Mouse (Mus musculus) forelimb bud, embryonic 11.5 days (tissue): ENCODE measurements around the gene Bloc1s1.

Source experiments
- DNase-seq: peaks from one replicate; pipeline ENCODE4 v3.0.0-alpha.2; 2012; ENCODE audit warnings: low read depth, low spot score

The Bloc1s1 gene

DNA sequence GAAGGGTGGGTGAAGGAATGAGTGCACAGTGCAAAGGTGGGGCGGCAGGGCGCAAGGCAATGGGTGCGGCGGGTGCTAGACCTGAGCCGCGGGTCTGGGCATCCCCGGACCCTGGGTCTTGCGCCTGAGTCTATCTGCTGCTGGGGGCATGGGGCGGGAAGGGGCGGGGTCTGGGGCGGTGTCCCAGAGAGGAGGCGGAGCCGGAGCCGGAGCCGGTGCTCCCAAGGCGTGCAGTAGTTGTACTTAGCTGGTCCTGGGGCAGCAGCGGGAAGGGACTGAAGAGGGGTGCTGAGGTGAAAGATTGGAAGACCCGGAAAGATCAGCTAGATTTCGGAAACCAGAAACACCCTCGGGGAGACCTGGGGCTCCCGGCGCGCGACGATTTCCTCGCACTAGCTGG, 9.7 kb upstream of the Bloc1s1 start, which contains the start of gene Itga7:
Gene Itga7, plus strand, starts transcription at position 245 of the 400 bp plus-strand sequence.
- no peak for DNase-seq

- no peak for DNase-seq
These were observed 7.6 kb upstream of the Bloc1s1 start for GRCm38 (mm10) chr10:128931441-128931840.

- no peak for DNase-seq
These were observed 6.0 kb upstream of the Bloc1s1 start for GRCm38 (mm10) chr10:128929638-128930378.

DNA sequence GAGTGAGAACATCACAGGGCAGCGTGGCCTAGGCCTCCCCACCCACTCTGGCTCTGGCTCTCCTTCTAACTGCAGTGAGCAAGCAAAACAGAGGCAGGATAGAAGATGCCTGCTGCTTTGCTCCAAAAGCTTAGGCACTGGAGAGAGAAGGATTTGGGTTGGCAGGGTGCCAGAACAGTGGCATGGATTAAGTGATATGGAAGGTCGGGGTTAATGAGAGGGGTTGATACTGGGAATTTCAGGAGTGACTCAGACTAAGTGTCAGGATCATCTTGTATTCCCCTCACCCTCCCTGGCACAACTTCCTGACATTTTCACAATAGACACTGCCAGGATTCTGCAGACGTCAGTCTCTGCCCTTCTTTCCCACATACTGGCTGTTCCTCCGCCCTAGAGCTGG, 4.5 kb upstream of the Bloc1s1 start:
- no peak for DNase-seq

GRCm38 (mm10) chr10:128923013-128923691, 683 bp downstream of the Bloc1s1 start:
- peak; percentile 99 for DNase-seq

DNA sequence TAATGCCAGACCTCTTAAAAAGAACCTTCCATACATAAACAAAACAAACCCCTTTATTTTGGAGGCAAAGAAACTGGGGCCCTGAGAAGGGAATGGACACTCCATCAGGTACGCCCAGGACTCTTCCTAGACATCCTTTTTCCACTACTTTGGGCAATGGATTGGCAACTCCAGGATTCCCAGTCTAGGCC, 1.1 kb downstream of the Bloc1s1 start, which contains the start of gene Rdh5:
Gene Rdh5, minus strand, starts transcription at position 67 of the 191 bp plus-strand sequence.
- no peak for DNase-seq

DNA sequence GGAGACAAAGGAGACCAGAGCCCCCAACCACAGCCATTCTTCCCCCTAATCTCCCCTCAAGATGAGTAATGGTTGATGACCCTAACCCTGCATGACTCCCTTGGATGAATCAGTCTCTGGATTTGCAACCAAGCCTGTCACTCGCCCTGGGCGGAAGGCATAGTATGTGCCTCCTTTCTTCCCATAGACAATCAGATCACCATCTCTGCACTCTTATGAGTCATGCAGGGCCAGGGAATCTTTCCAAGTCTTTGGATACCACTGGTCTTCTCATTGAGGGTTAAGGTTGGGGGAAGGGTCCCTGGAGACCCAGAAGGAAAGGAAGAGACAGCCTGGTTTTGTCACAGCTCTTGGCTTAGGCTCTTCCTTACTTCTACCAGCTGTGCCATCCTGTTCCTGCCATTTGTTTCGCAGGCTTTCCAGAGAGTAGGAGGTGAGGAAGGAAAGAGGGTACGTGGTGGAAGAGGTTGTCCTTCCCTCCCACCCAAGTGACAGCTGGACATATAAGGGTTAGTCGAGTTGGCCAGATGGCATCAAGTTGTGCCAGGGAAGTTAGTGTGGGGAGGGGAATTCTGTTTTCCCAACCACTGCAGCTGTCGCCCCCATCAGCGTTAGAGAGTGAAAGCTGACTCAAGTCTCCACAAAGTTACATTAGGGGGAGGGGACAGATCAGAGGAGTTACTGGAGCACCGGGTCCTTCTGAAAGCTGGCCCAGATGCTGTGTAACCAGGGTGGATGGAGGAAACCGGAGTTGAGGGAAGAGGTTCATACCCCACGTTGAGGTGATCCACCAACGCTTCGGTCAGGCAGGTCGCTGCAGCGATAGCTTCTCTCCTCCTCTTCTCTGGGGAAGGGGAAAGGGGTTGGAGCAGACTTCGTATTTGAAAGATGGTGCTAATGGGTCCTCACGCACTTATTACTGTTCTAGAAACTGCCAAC, 1.7 kb downstream of the Bloc1s1 start:
- no peak for DNase-seq

GRCm38 (mm10) chr10:128921251-128921650, 2.6 kb downstream of the Bloc1s1 start:
- no peak for DNase-seq

DNA sequence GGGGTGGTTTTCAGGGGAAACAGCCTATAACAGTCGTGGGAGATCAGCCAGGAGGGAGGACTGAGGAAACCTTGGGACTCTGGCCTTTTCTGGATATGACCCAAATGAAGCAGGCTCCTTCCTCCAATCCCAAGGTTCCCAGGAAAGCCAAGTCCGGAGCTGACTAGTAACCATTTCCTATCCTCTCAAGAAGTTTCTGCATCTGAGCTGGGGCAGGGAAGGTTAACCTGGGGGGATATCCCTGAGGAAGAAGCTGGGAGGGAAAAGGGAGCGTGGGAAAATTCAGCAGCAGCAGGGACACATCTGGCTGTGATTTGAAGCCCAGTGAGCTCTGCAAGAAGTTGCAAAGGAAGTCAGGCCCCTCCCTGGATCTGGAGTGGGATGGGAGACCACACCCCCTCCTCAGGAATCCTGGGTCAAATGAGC, 3.1 kb downstream of the Bloc1s1 start:
- DNase-seq = no peak

- DNase-seq = no peak
These were observed 3.9 kb downstream of the Bloc1s1 start for GRCm38 (mm10) chr10:128919966-128920365.

GRCm38 (mm10) chr10:128919203-128919631, 4.6 kb downstream of the Bloc1s1 start:
- no peak for DNase-seq

GRCm38 (mm10) chr10:128918246-128918645, 5.6 kb downstream of the Bloc1s1 start:
- no peak for DNase-seq

DNA sequence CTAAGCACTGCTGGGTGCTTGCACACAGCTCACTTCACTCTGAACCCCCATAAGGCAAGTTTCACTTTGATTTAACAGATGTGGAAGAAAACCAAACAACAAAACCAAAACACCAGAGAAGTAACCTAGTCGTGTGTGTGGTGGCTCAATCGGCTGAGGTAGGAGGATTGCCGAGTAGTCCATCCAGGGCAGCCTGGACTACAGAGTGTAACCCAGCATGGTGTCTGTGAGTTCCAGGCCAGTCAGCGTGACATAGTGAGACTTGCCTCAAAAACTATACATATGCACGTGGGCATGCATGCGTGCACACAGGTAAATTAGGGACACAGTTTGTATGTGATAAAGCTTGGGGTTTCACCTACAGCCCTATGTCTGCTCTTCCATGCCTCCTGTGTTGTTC, 6.4 kb downstream of the Bloc1s1 start:
- no peak for DNase-seq

DNA sequence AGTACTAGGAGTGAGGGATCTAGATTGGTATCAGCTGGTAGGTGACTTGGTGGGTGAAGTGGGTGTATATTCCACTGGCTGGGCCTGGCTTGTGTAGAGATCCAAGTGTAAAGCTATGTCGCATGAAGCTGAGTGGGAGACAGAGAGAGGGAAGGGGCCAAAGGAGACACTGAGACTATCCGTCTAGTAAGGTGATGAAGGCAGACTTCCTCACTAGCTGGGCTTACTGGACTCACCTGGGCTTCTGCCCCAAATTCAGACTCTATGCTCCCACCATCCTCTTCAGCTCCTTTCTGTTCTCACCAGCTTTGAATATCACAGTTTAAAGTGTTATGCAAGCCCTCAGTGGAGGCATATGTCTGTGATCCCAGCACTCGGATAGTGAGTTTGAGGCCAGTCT, 7.2 kb downstream of the Bloc1s1 start:
- DNase-seq = no peak

DNA sequence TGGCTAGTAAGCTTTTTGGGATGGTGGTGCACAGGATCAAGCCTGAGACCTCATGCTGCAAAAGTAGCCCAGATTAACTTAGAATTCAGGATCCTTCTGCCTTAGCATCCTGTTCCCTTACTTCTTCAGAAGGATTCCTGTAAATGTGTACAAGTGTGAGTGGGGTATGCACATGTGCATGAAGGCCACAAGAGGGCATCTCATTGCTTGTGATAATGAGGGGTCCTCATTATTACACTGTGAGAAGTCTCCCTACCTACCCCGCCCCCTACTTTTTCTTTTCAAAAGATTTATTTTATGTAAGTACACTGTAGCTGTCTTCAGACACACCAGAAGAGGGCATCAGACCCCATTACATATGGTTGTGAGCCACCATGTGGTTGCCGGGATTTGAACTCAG, 8.3 kb downstream of the Bloc1s1 start:
- DNase-seq = no peak

- no peak for DNase-seq
These were observed 10.1 kb downstream of the Bloc1s1 start for GRCm38 (mm10) chr10:128913696-128914095.

DNA sequence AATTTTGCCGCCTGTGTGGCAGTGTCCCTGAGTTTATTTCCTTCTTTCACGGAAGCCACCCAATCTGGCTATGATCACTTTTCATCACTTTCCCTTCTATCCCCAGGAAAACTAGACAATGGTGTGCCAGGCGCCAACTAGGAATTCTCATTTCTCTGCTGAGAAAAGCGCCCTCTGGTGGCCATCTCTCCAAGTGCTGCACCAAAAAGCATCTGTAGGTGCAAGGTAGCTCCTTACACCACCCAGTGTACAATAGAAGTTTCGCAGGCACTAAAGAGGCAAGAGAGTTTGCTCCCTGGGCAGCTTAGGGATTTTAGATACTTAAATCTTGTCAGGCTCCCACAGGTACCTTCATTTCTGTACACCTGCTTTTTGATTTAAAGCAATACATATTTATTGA, 10.6 kb downstream of the Bloc1s1 start:
- DNase-seq = peak; percentile 96

DNA sequence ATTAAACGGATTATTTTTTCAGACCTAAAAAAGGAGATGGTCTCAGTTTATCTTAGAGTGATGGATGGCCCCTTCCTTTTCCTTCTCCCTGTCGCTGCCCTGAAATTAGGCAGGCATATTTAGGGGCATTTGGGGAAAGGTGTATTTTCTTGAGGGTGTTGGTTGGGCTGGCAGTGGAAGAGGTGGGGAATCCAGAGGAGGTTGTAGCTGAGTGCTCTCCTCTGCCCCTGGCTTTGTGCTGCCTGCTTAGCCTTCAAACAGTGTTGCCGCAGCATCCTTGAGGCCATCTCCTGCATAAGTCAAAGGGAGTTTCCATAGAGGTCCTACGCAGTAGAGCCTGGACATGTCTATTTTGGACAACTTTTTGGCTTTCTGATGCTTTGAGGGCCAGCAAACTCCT, 11.0 kb downstream of the Bloc1s1 start:
- no peak for DNase-seq

- DNase-seq = no peak
These were observed 11.6 kb downstream of the Bloc1s1 start for GRCm38 (mm10) chr10:128912268-128912667.

DNA sequence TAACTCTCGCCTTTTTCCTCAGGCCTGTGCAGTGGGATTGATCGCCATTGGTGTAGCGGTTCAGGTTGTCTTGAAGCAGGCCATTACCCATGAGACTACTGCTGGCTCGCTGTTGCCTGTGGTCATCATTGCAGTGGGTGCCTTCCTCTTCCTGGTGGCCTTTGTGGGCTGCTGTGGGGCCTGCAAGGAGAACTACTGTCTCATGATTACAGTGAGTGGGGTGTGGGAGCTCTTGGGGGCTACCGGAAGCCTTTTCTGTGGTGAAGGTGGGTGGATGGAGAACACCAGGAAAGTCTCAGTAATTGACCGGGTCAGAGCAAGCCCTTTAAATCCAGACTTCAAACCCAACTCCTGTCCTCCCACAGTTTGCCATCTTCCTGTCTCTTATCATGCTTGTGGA, 12.4 kb downstream of the Bloc1s1 start:
- no peak for DNase-seq

- no peak for DNase-seq
These were observed 13.6 kb downstream of the Bloc1s1 start for GRCm38 (mm10) chr10:128910066-128910841.
